Mouse (Mus musculus) liver, postnatal 0 days (tissue): ENCODE measurements around the gene Asb16. TPM values are rescaled to one million over a fixed set of nuclear protein-coding genes. Genes with fewer than 3 reads are reported as not detected.
A peak's percentile ranks its signal among the peaks of the same experiment; 100 is the strongest.

ENCODE experiments used
- ATAC-seq: fragments of 200-750 bp; cut with Nextera tagmentation; 2 replicates; pipeline ENCODE4 v1.8.0; 2017; ENCODE audit warnings: mild to moderate bottlenecking, moderate library complexity
- DNase-seq: peaks from one replicate; pipeline ENCODE4 v3.0.0-alpha.2; 2016
- H3K27ac ChIP-seq: fragments of 300-500 bp; sonication (generic); 2 replicates; pipeline ENCODE4 v1.5.1; 2014; ENCODE audit warnings: antibody characterized with exemption, moderate library complexity, mild to moderate bottlenecking, low read depth
- H3K27me3 ChIP-seq: fragments of 300-500 bp; sonication (generic); 2 replicates; pipeline ENCODE4 v1.6.1; 2014; ENCODE audit warnings: low read length, control low read depth, mixed read lengths; ENCODE audit not compliant: insufficient read depth
- H3K36me3 ChIP-seq: fragments of 300-500 bp; sonication (generic); replicated peaks from 2 replicates; pipeline ENCODE4 v1.6.1; 2014; ENCODE audit warnings: mild to moderate bottlenecking, control low read depth, low read length, moderate library complexity, mixed read lengths; ENCODE audit not compliant: insufficient read depth
- H3K4me1 ChIP-seq: fragments of 300-500 bp; sonication (generic); 2 replicates; pipeline ENCODE4 v1.6.1; 2014; ENCODE audit warnings: antibody characterized with exemption, mild to moderate bottlenecking, control low read depth; ENCODE audit not compliant: insufficient read depth
- H3K4me2 ChIP-seq: fragments of 300-500 bp; sonication (generic); 2 replicates; pipeline ENCODE4 v1.6.1; 2014; ENCODE audit warnings: low read depth, mild to moderate bottlenecking, low read length, moderate library complexity, mixed read lengths
- H3K4me3 ChIP-seq: fragments of 300-500 bp; sonication (generic); 2 replicates; pipeline ENCODE4 v1.5.1; 2014; ENCODE audit warnings: low read depth, low read length
- H3K9ac ChIP-seq: fragments of 300-500 bp; sonication (generic); replicated peaks from 2 replicates; pipeline ENCODE4 v1.6.1; 2014; ENCODE audit warnings: mild to moderate bottlenecking, moderate library complexity
- H3K9me3 ChIP-seq: fragments of 300-500 bp; sonication (generic); 2 replicates; pipeline ENCODE4 v1.6.1; 2016; ENCODE audit warnings: mild to moderate bottlenecking, control low read depth, low read length, mixed read lengths
- CTCF ChIP-seq: sonication (generic); IDR thresholded peaks from 2 replicates; pipeline ENCODE4 v1.5.1; 2016; ENCODE audit warnings: antibody characterized with exemption, low read depth
- EP300 ChIP-seq: IDR thresholded peaks from 2 replicates; pipeline ENCODE4 v1.6.1; 2016; ENCODE audit warnings: antibody characterized with exemption, low read depth, mild to moderate bottlenecking
- WGBS: fragments of 180-500 bp; shearing (Covaris S2); extraction: QIAGEN DNeasy Blood & Tissue Kit; methylation state at CpG from one replicate; pipeline ENCODE4 v1.1.7; 2014; ENCODE audit not compliant: insufficient replicate concordance; 5-methylcytosine and 5-hydroxymethylcytosine counted together
- polyA plus RNA-seq: library from polyadenylated mRNA; unstranded; fragments of >200 nt; fragmentation: Nextera tagmentation; extraction: Ambion mirVana; gene quantifications from 2 replicates; pipeline ENCODE4 v1.2.1, GENCODE M21; 2015

The Asb16 gene
- polyA plus RNA-seq, 1 experiment from 2014 or later, result not detected

DNA sequence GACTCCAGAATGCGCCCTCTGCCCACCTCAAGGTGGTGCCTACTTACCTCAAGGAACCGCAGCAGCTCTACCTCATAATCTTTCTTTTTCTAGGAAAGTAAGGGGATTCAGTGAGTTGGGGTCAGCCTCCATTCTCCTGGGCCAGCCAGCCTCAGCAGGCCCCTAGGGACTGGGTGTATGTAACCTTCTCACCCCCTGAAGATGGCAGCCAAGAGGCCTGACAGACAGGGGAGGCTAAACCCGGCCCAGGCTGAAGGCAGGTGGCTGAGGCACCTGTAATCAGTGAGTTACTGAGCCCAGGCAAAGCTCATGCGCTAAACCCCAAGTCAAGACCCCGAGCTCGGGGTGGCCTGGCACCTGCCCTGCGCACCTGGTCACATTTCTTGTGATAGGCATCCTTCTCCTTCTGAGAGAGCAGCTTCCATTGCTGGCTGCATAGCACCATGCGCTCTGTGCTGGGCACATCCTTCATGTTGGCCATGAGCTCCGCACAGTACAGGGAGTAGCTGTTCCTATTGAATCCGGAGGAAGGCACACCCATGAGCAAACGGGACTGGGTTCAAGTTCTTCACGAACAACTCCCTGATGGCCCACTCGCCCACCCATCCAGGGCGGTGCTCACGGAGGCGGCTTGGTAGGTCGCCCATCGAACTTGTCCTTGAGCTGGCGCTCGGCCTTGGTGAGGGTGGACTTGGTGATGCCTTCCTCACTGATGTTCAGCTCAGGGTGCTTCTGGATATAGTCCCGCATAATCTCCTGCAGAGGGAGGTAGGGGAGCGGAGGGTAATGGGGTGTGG is 41.5 kb downstream of the Asb16 start:
- DNase-seq, result no peak
- H3K4me3 ChIP-seq, result peak overlapping the region; percentile 48
- H3K9ac ChIP-seq, result peak overlapping the region; percentile 55
- no peak for TF ChIP-seq EP300
- peak; percentile 2; the same call in 1 of the 2 replicates for TF ChIP-seq CTCF
- no peaks in the 10 kb centered on the region for H3K27me3 ChIP-seq
- H3K27ac ChIP-seq, result peak overlapping the region; percentile 46; the same call in 1 of the 2 replicates
- 80% methylated on average over 22 of the region's 22 CpGs for WGBS
- peaks cover 26% of the 10 kb centered on the region for H3K4me1 ChIP-seq
- H3K36me3 ChIP-seq, result peaks cover 71% of the 10 kb centered on the region
- no peak for ATAC-seq
- no peaks in the 10 kb centered on the region for H3K9me3 ChIP-seq
- peak overlapping the region; percentile 82 for H3K4me2 ChIP-seq

GRCm38 (mm10) chr11:102310768-102311695 is 42.5 kb downstream of the Asb16 start:
- peaks cover 36% of the 10 kb centered on the region for H3K4me1 ChIP-seq
- H3K4me3 ChIP-seq, result 0 out of 2 replicates have a peak overlapping the region, but pooled peaks have one; percentile 0
- DNase-seq (peak; percentile 40), ATAC-seq (peak; percentile 3; the same call in 1 of the 2 replicates)
- H3K27ac ChIP-seq, result peak overlapping the region; percentile 46
- 65% methylated on average over 31 of the region's 38 CpGs for WGBS
- peak overlapping the region; percentile 55 for H3K9ac ChIP-seq
- peak overlapping the region; percentile 82 for H3K4me2 ChIP-seq
- no peaks in the 10 kb centered on the region for H3K9me3 ChIP-seq
- peaks cover 77% of the 10 kb centered on the region for H3K36me3 ChIP-seq
- no peaks in the 10 kb centered on the region for H3K27me3 ChIP-seq
- TF ChIP-seq CTCF (no peak), EP300 (no peak)

- no peaks in the 10 kb centered on the region for H3K9me3 ChIP-seq
- peaks cover 68% of the 10 kb centered on the region for H3K36me3 ChIP-seq
- 0 out of 2 replicates have a peak overlapping the region, but pooled peaks have one; percentile 7 for H3K27ac ChIP-seq
- no peak for DNase-seq
- H3K4me1 ChIP-seq, result peaks cover 40% of the 10 kb centered on the region
- H3K4me3 ChIP-seq, result no peak overlapping the region
- TF ChIP-seq CTCF (no peak), EP300 (no peak)
- WGBS, result 92% methylated on average over 4 of the region's 4 CpGs
- no peak for ATAC-seq
- H3K27me3 ChIP-seq, result no peaks in the 10 kb centered on the region
- H3K9ac ChIP-seq, result no peak overlapping the region
- no peak overlapping the region for H3K4me2 ChIP-seq
Measured at GRCm38 (mm10) chr11:102311966-102312365, 43.4 kb downstream of the Asb16 start.

DNA sequence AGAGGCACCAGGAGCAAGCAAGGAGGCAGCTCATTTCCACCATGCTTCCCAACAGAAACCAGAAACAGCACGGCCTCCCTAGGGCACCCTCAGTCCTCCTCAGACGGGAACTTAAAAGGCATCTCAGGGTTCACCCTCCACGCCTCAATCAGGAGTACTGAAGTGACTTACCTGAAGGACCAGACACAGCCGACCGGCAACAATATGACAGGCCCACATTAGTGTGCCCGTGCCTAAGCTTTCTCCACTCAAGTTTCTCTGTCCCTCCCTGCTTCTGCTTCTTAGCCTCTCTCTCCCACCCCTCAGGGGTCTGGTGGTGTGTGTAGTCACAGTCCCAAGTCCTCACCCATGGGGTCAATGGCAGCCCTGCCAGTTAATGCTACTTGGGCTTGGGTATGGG is 44.0 kb downstream of the Asb16 start:
- Histone ChIP-seq H3K9ac (no peak overlapping the region), H3K36me3 (peaks cover 61% of the 10 kb centered on the region), H3K4me1 (peaks cover 40% of the 10 kb centered on the region), H3K27me3 (no peaks in the 10 kb centered on the region), H3K4me2 (no peak overlapping the region), H3K9me3 (no peaks in the 10 kb centered on the region), H3K27ac (no peak overlapping the region), H3K4me3 (no peak overlapping the region)
- no peak for DNase-seq
- TF ChIP-seq CTCF (no peak), EP300 (no peak)
- ATAC-seq, result no peak
- 78% methylated on average over 6 of the region's 6 CpGs for WGBS

DNA sequence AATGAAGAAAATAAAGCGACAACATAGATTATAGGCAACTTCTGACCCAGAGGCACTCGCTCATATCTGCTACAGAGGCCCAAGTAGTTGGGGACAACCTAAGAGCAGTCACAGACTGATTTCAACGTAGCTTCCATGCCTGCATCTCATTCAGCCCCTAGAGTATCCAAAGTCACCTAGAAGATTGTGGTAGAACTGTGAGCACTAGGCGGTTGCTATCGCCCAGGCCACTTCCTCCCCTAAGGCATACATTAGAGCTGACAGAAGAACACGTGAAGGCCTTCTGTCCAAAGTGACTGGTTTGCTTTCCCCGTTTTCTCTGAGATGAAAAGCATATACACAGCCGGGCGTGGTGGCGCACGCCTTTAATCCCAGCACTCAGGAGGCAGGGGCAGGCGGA is 45.8 kb downstream of the Asb16 start:
- H3K27ac ChIP-seq, result no peak overlapping the region
- no peak overlapping the region for H3K4me3 ChIP-seq
- TF ChIP-seq EP300 (no peak), CTCF (no peak)
- 79% methylated on average over 12 of the region's 12 CpGs for WGBS
- ATAC-seq (no peak), DNase-seq (no peak)
- peaks cover 38% of the 10 kb centered on the region for H3K4me1 ChIP-seq
- no peaks in the 10 kb centered on the region for H3K27me3 ChIP-seq
- H3K9me3 ChIP-seq, result no peaks in the 10 kb centered on the region
- H3K4me2 ChIP-seq, result no peak overlapping the region
- H3K9ac ChIP-seq, result no peak overlapping the region
- peaks cover 53% of the 10 kb centered on the region for H3K36me3 ChIP-seq
